10 mouse cellular contexts compared by ENCODE assay signal in genomic region chr2:6869956-6870710, GRCm38 (mm10).
DNase-seq lines count a peak whose midpoint lies in the region; ATAC-seq and TF ChIP-seq lines count a peak whose summit lies in the region.
"Had no signal": no experiment of that assay in that cellular context is flagged by ENCODE, and none has a peak within 500 bp of the region (broad histone marks: within the 10 kb centered on the region; RNA-seq: fewer than 3 reads in every experiment).

No protein-coding gene starts in this region.

- ATAC-seq in heart, postnatal 0 days (ENCODE audit: insufficient read depth, low read depth) = no peak
- ATAC-seq in forebrain, embryonic 16.5 days = no peak
- ATAC-seq in midbrain, embryonic 16.5 days = no peak
- ATAC-seq in frontal cortex, adult (ENCODE audit: low TSS enrichment) = no peak

- intact Hi-C loops in heart, adult 2 months (cut with DNase I) = loop anchor here (5.0 kb wide), 2 partner anchors 212 to 372 kb away; no protein-coding TSS in a partner anchor

- H3K4me2 ChIP-seq in heart, postnatal 0 days (ENCODE audit: low read depth, low read length) = no peak overlapping the region; the same call in 1 of the 2 replicates
- H3K4me2 ChIP-seq in forebrain, embryonic 16.5 days (ENCODE audit: low read length) = peak overlapping the region; percentile 81
- peak overlapping the region; percentile 83 for H3K4me2 ChIP-seq in midbrain, embryonic 16.5 days (ENCODE audit: low read length)

- H3K9ac ChIP-seq in heart, postnatal 0 days (replicated peaks; ENCODE audit: low read depth, low read length) = no peak overlapping the region
- H3K9ac ChIP-seq in heart, adult 2 months (ENCODE audit: low read depth, low read length) = no peak overlapping the region
- peak overlapping the region; percentile 74 for H3K9ac ChIP-seq in forebrain, embryonic 16.5 days (replicated peaks; ENCODE audit: low read depth, low read length)
- peak overlapping the region; percentile 54 for H3K9ac ChIP-seq in midbrain, embryonic 16.5 days (ENCODE audit: low read depth, low read length)

- H3K79me2 ChIP-seq in heart, adult 2 months (replicated peaks; ENCODE audit: control insufficient read depth, insufficient read depth, low read length) = 0 out of 2 replicates have a peak, but pooled peaks cover 2% of the 10 kb centered on the region

- 65% methylated on average over 9 of the region's 9 CpGs for WGBS in heart, postnatal 0 days
- WGBS in heart, adult 2 months = 60% methylated on average over 9 of the region's 9 CpGs
- WGBS in forebrain, embryonic 16.5 days = 24% methylated on average over 9 of the region's 9 CpGs
- 38% methylated on average over 9 of the region's 9 CpGs for WGBS in midbrain, embryonic 16.5 days

- TF ChIP-seq EP300 in heart, postnatal 0 days (IDR thresholded peaks at IDR 0.05; ENCODE audit: low read depth) = no peak
- no peak for TF ChIP-seq EP300 in heart, adult 2 months (IDR thresholded peaks at IDR 0.05; ENCODE audit: insufficient read depth, low read depth, low read length)

- H3K9me3 ChIP-seq in heart, postnatal 0 days (replicated peaks; ENCODE audit: control insufficient read depth, low read length) = no peaks in the 10 kb centered on the region
- H3K9me3 ChIP-seq in forebrain, embryonic 16.5 days (ENCODE audit: control insufficient read depth, low read length) = no peaks in the 10 kb centered on the region
- H3K9me3 ChIP-seq in midbrain, embryonic 16.5 days (replicated peaks; ENCODE audit: control insufficient read depth, low read length, poor library complexity, severe bottlenecking) = no peaks in the 10 kb centered on the region

- no peaks in the 10 kb centered on the region for H3K27me3 ChIP-seq in heart, postnatal 0 days (ENCODE audit: control insufficient read depth, insufficient read depth, low read length)
- 0 out of 2 replicates have a peak, but pooled peaks cover 2% of the 10 kb centered on the region for H3K27me3 ChIP-seq in heart, adult 2 months (ENCODE audit: control insufficient read depth, insufficient read depth, low read length)
- H3K27me3 ChIP-seq in forebrain, embryonic 16.5 days (replicated peaks; ENCODE audit: control insufficient read depth, insufficient read depth, low read length) = no peaks in the 10 kb centered on the region
- H3K27me3 ChIP-seq in midbrain, embryonic 16.5 days (ENCODE audit: control insufficient read depth, insufficient read depth, low read depth, low read length) = no peaks in the 10 kb centered on the region

- no peak overlapping the region for H3K4me3 ChIP-seq in heart, postnatal 0 days (ENCODE audit: low read depth, low read length)
- H3K4me3 ChIP-seq in heart, adult 2 months = no peak overlapping the region
- peak overlapping the region; percentile 69; the same call in 1 of the 2 replicates for H3K4me3 ChIP-seq in cortical plate, adult 2 months (ENCODE audit: insufficient read depth, low read length)
- H3K4me3 ChIP-seq in forebrain, embryonic 16.5 days (replicated peaks; ENCODE audit: low read length) = peak overlapping the region; percentile 50
- H3K4me3 ChIP-seq in midbrain, embryonic 16.5 days (ENCODE audit: low read depth, low read length) = peak overlapping the region; percentile 36

- H3K36me3 ChIP-seq in heart, postnatal 0 days (replicated peaks; ENCODE audit: control insufficient read depth, insufficient read depth, low read length) = no peaks in the 10 kb centered on the region
- no peaks in the 10 kb centered on the region for H3K36me3 ChIP-seq in heart, adult 2 months (ENCODE audit: control insufficient read depth, insufficient read depth, low read length)
- H3K36me3 ChIP-seq in forebrain, embryonic 16.5 days (ENCODE audit: control insufficient read depth, insufficient read depth) = no peaks in the 10 kb centered on the region
- no peaks in the 10 kb centered on the region for H3K36me3 ChIP-seq in midbrain, embryonic 16.5 days (ENCODE audit: control insufficient read depth, insufficient read depth, low read length)

- TF ChIP-seq POLR2A in heart, adult 2 months (IDR thresholded peaks at IDR 0.05; ENCODE audit: insufficient read depth, low read depth, low read length) = no peak
- no peak for TF ChIP-seq POLR2A in cortical plate, adult 2 months (IDR thresholded peaks at IDR 0.05; ENCODE audit: extremely low read depth, insufficient read depth, low read length)

- peak; percentile 4 for DNase-seq in heart, postnatal 0 days (ENCODE audit: low spot score)
- no peak for DNase-seq in heart, adult 2 months
- no peak for DNase-seq in kidney, adult 18-20 months
- no peak for DNase-seq in spleen, postnatal 14 days (ENCODE audit: low spot score in 2 of 2)
- DNase-seq: kidney, adult 11 months; right cerebral cortex, postnatal 14 days had no signal

- 0 out of 2 replicates have a peak, but pooled peaks cover 10% of the 10 kb centered on the region for H3K4me1 ChIP-seq in heart, postnatal 0 days (ENCODE audit: control insufficient read depth, insufficient read depth)
- H3K4me1 ChIP-seq in heart, adult 2 months (ENCODE audit: control insufficient read depth, insufficient read depth, low read length) = no peaks in the 10 kb centered on the region
- H3K4me1 ChIP-seq in cortical plate, adult 2 months (ENCODE audit: control insufficient read depth, insufficient read depth, low read length) = peaks cover 6% of the 10 kb centered on the region
- peaks cover 35% of the 10 kb centered on the region for H3K4me1 ChIP-seq in forebrain, embryonic 16.5 days (replicated peaks; ENCODE audit: control insufficient read depth, insufficient read depth, low read length)
- peaks cover 46% of the 10 kb centered on the region for H3K4me1 ChIP-seq in midbrain, embryonic 16.5 days (ENCODE audit: control insufficient read depth, insufficient read depth, low read length)

- H3K27ac ChIP-seq in heart, postnatal 0 days (ENCODE audit: low read depth) = no peak overlapping the region
- no peak overlapping the region for H3K27ac ChIP-seq in heart, adult 2 months
- no peak overlapping the region for H3K27ac ChIP-seq in cortical plate, adult 2 months (ENCODE audit: insufficient read depth, low read length)
- H3K27ac ChIP-seq in forebrain, embryonic 16.5 days (ENCODE audit: low read length) = peak overlapping the region; percentile 92
- peak overlapping the region; percentile 66 for H3K27ac ChIP-seq in midbrain, embryonic 16.5 days (ENCODE audit: low read length)

- no peak for TF ChIP-seq CTCF in heart, postnatal 0 days (IDR thresholded peaks at IDR 0.05; ENCODE audit: low read depth)
- no peak for TF ChIP-seq CTCF in heart, adult 2 months (IDR thresholded peaks at IDR 0.05)
- no peak for TF ChIP-seq CTCF in cortical plate, adult 2 months (IDR thresholded peaks at IDR 0.05; ENCODE audit: extremely low read depth, insufficient read depth, low read length)

Comparison
In these comparisons a context has a peak if more than half of its experiments do, and no peak if none do; other contexts are left out.
1. H3K27ac ChIP-seq: peak in forebrain, embryonic 16.5 days (single experiment) and midbrain, embryonic 16.5 days (single experiment); none in heart, postnatal 0 days (single experiment), heart, adult 2 months (single experiment) and cortical plate, adult 2 months (single experiment).
2. H3K4me3 ChIP-seq: peak in cortical plate, adult 2 months (single experiment), forebrain, embryonic 16.5 days (single experiment) and midbrain, embryonic 16.5 days (single experiment); none in heart, postnatal 0 days (single experiment) and heart, adult 2 months (single experiment).
3. H3K9ac ChIP-seq: peak in forebrain, embryonic 16.5 days (single experiment) and midbrain, embryonic 16.5 days (single experiment); none in heart, postnatal 0 days (single experiment) and heart, adult 2 months (single experiment).